Mouse (Mus musculus) MEL (cell line): ENCODE data around the gene Atrnl1. TPM values are rescaled to one million over a fixed set of nuclear protein-coding genes. Genes with fewer than 3 reads are reported as not detected.

ENCODE experiments used
- DNase-seq: peaks from one replicate; pipeline ENCODE4 v3.0.0; 2011; ENCODE audit warnings: low read depth, low spot score
- H3K27ac ChIP-seq: 2 replicates; pipeline ENCODE4 v1.5.1; 2012; ENCODE audit warnings: low read depth, mild to moderate bottlenecking, control low read depth, low read length, moderate library complexity; ENCODE audit not compliant: control insufficient read depth
- H3K27me3 ChIP-seq, 2 experiments: fragments of 150-350 bp in 1 of 2; sonication (generic) in 1 of 2; 2 replicates each; pipeline ENCODE4 v1.6.1; 2012; ENCODE audit warnings: low read length in 2 of 2, mild to moderate bottlenecking in 2 of 2, improper control_type of control experiment in 1 of 2, moderate library complexity in 1 of 2; ENCODE audit not compliant: insufficient read depth in 2 of 2, control insufficient read depth in 1 of 2
- H3K36me3 ChIP-seq, 2 experiments: 2 replicates each; pipeline ENCODE4 v1.6.1; 2012 to 2014; ENCODE audit warnings: low read length in 2 of 2, improper control_type of control experiment in 1 of 2, inconsistent platforms in 1 of 2, mild to moderate bottlenecking in 1 of 2; ENCODE audit not compliant: insufficient read depth in 2 of 2, control insufficient read depth in 1 of 2
- H3K4me1 ChIP-seq, 2 experiments: fragments of 150-350 bp in 1 of 2; sonication (generic) in 1 of 2; 2 replicates each; pipeline ENCODE4 v1.6.1; 2012; ENCODE audit warnings: low read length in 2 of 2, improper control_type of control experiment in 1 of 2, mild to moderate bottlenecking in 1 of 2; ENCODE audit not compliant: insufficient read depth in 2 of 2, control insufficient read depth in 1 of 2
- H3K4me3 ChIP-seq, 2 experiments: fragments of 150-350 bp in 1 of 2; sonication (generic) in 1 of 2; 2 replicates each; pipeline ENCODE4 v1.5.1; 2012; ENCODE audit warnings: low read depth in 2 of 2, low read length in 2 of 2, mild to moderate bottlenecking in 2 of 2, moderate library complexity in 2 of 2, control low read depth in 1 of 2, improper control_type of control experiment in 1 of 2; ENCODE audit not compliant: control insufficient read depth in 1 of 2, insufficient read depth in 1 of 2
- H3K79me2 ChIP-seq: 2 replicates; pipeline ENCODE4 v1.6.1; 2012; ENCODE audit warnings: mild to moderate bottlenecking, low read length, moderate library complexity; ENCODE audit not compliant: control insufficient read depth, poor library complexity, insufficient read depth
- H3K9ac ChIP-seq: 2 replicates; pipeline ENCODE4 v1.6.1; 2012; ENCODE audit warnings: low read depth, mild to moderate bottlenecking, control low read depth, low read length, moderate library complexity; ENCODE audit not compliant: control insufficient read depth, poor library complexity, severe bottlenecking
- H3K9me3 ChIP-seq: fragments of 150-350 bp; sonication (generic); replicated peaks from 2 replicates; pipeline ENCODE4 v1.6.1; 2012; ENCODE audit warnings: mild to moderate bottlenecking, low read length, improper control_type of control experiment, moderate library complexity; ENCODE audit not compliant: insufficient read depth
- CHD1 ChIP-seq: IDR thresholded peaks from 2 replicates; pipeline ENCODE4 v1.6.1; 2012; ENCODE audit warnings: low read depth, mild to moderate bottlenecking, inconsistent platforms, low read length, improper control_type of control experiment
- E2F4 ChIP-seq: IDR thresholded peaks from 2 replicates; pipeline ENCODE4 v1.6.1; 2011; ENCODE audit warnings: low read depth, low read length, improper control_type of control experiment, borderline replicate concordance
- GATA1 ChIP-seq: IDR thresholded peaks from 2 replicates; pipeline ENCODE4 v1.6.1; 2011; ENCODE audit warnings: low read depth, low read length, improper control_type of control experiment
- HCFC1 ChIP-seq: IDR thresholded peaks from 2 replicates; pipeline ENCODE4 v1.6.1; 2012; ENCODE audit warnings: low read depth, mild to moderate bottlenecking, inconsistent platforms, low read length, improper control_type of control experiment, moderate library complexity
- KAT2A ChIP-seq: conservative IDR thresholded peaks from 2 replicates; pipeline ENCODE4 v1.6.1; 2012; ENCODE audit warnings: low read depth, low read length, improper control_type of control experiment, inconsistent platforms
- MAZ ChIP-seq: IDR thresholded peaks from 2 replicates; pipeline ENCODE4 v1.6.1; 2012; ENCODE audit warnings: low read depth, mild to moderate bottlenecking, inconsistent platforms, low read length, improper control_type of control experiment
- NELFE ChIP-seq: IDR thresholded peaks from 2 replicates; pipeline ENCODE4 v1.6.1; 2011; ENCODE audit warnings: low read depth, low read length, improper control_type of control experiment
- RCOR1 ChIP-seq: IDR thresholded peaks from 2 replicates; pipeline ENCODE4 v1.6.1; 2012; ENCODE audit warnings: low read depth, mild to moderate bottlenecking, inconsistent platforms, low read length, improper control_type of control experiment
- SIN3A ChIP-seq: IDR thresholded peaks from 2 replicates; pipeline ENCODE4 v1.6.1; 2012; ENCODE audit warnings: low read length, improper control_type of control experiment, inconsistent platforms
- TBP ChIP-seq: IDR thresholded peaks from 2 replicates; pipeline ENCODE4 v1.8.0; 2011; ENCODE audit warnings: low read depth, low read length, improper control_type of control experiment
- TCF12 ChIP-seq: IDR thresholded peaks from 2 replicates; pipeline ENCODE4 v1.6.1; 2014; ENCODE audit warnings: low read depth, mild to moderate bottlenecking, inconsistent platforms, low read length, improper control_type of control experiment, moderate library complexity
- ZC3H11A ChIP-seq: IDR thresholded peaks from 2 replicates; pipeline ENCODE4 v1.6.1; 2012; ENCODE audit warnings: low read depth, mild to moderate bottlenecking, inconsistent platforms, low read length, improper control_type of control experiment
- ZNF384 ChIP-seq: IDR thresholded peaks from 2 replicates; pipeline ENCODE4 v1.6.1; 2012; ENCODE audit warnings: low read depth, mild to moderate bottlenecking, inconsistent platforms, low read length, improper control_type of control experiment
- polyA plus RNA-seq, 2 experiments: library from polyadenylated mRNA; stranded (reverse) in 1 of 2; unstranded in 1 of 2; fragments of >175 nt in 1 of 2; fragments of >200 nt in 1 of 2; gene quantifications; 2 replicates each; pipeline versions ENCODE4 v1.2.1 to v1.2.4; 2012; ENCODE audit warnings: low replicate concordance in 2 of 2, low read depth in 1 of 2; ENCODE audit not compliant: insufficient read length in 2 of 2, insufficient read depth in 1 of 2, missing spikeins in 1 of 2
- total RNA-seq: library from RNA; depleted of rRNA; stranded (reverse); fragments of 300-350 nt; gene quantifications from 2 replicates; pipeline ENCODE4 v1.2.3, GENCODE M21; 2012

The Atrnl1 gene
- total and polyA plus RNA-seq, 3 experiments, result 6.4 to 8.2 TPM; not detected in 1

- Histone ChIP-seq H3K79me2 (no peaks in the 10 kb centered on the region), H3K27ac (no peak overlapping the region), H3K9ac (no peak overlapping the region), H3K36me3 (no peaks in the 10 kb centered on the region), H3K9me3 (no peaks in the 10 kb centered on the region), H3K4me1 (no peaks in the 10 kb centered on the region), H3K27me3 (no peaks in the 10 kb centered on the region), H3K4me3 (no peak overlapping the region)
- no peak for DNase-seq
- no peak for TF ChIP-seq ZNF384
- TF ChIP-seq GATA1, result no peak
- no peak for TF ChIP-seq TBP
- TF ChIP-seq ZC3H11A, result no peak
- no peak for TF ChIP-seq RCOR1
- no peak for TF ChIP-seq KAT2A
- no peak for TF ChIP-seq CHD1
These were observed 410.9 kb downstream of the Atrnl1 start for GRCm38 (mm10) chr19:58021514-58022284.

- Histone ChIP-seq H3K9me3 (no peaks in the 10 kb centered on the region), H3K4me1 (no peaks in the 10 kb centered on the region), H3K27me3 (no peaks in the 10 kb centered on the region), H3K9ac (no peak overlapping the region), H3K79me2 (no peaks in the 10 kb centered on the region), H3K4me3 (no peak overlapping the region), H3K36me3 (no peaks in the 10 kb centered on the region), H3K27ac (no peak overlapping the region)
- TF ChIP-seq SIN3A (no peak), E2F4 (no peak), GATA1 (no peak), NELFE (no peak)
- no peak for DNase-seq
These were observed 412.5 kb downstream of the Atrnl1 start for GRCm38 (mm10) chr19:58023216-58023825.

- H3K36me3 ChIP-seq, result no peaks in the 10 kb centered on the region
- no peaks in the 10 kb centered on the region for H3K4me1 ChIP-seq
- no peaks in the 10 kb centered on the region for H3K27me3 ChIP-seq
- no peak overlapping the region for H3K9ac ChIP-seq
- no peaks in the 10 kb centered on the region for H3K79me2 ChIP-seq
- no peak overlapping the region for H3K27ac ChIP-seq
- TF ChIP-seq TCF12 (no peak), MAZ (no peak), SIN3A (no peak), ZNF384 (no peak), HCFC1 (no peak)
- TF ChIP-seq, all 39 proteins: peak for 0
- Histone ChIP-seq H3K9me3 (no peaks in the 10 kb centered on the region), H3K4me3 (no peak overlapping the region)
- no peak for DNase-seq
These were observed 414.2 kb downstream of the Atrnl1 start for GRCm38 (mm10) chr19:58025053-58025452.
